Mouse (Mus musculus) embryonic fibroblast, embryonic 13.5 days (primary cell): Measurements from ENCODE around the gene Cryba2.

Experiments
- CTCF ChIP-seq: IDR thresholded peaks from 2 replicates; pipeline ENCODE4 v1.5.1; 2011; ENCODE audit warnings: mild to moderate bottlenecking, control low read depth, low read length, moderate library complexity, borderline replicate concordance; ENCODE audit not compliant: insufficient read depth
- POLR2A ChIP-seq: IDR thresholded peaks from 2 replicates; pipeline ENCODE4 v1.6.1; 2011; ENCODE audit warnings: low read depth, mild to moderate bottlenecking, control low read depth, low read length, moderate library complexity

DNA sequence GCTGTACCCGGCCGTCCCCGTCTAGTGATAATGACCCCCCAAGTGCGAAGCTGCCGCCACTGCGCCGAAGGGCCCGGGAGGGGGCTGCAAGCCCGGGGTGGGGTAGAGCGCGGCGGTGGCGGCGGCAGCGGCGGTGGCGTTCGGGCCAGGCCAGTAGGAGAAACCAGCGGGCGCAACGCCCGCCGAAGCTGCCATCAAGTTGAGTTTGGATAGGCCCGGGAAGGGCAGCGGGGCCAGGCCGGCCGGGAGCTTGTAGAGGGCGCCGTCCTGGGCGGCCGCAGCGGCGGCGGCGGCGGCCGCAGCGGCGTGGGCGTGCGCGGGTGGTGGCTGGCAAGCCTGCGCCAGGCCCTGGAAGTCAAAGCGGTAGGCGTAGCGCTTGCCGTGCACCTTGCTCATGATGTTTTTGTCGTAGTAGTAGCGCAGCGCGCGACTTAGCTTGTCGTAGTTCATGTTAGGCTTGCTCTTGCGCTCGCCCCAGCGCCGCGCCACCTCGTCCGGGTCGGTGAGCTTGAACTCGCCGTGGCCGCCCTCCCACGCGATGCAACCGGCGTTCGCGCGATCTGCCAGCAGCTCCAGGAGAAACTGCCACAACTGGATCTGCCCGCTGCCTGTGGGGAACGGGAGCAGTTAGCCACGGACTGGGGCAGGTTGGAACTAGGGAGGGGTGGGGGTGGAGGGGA lies 10.7 kb downstream of the Cryba2 start:
- TF ChIP-seq CTCF: no peak
- no peak for TF ChIP-seq POLR2A
